Mouse (Mus musculus) thymus, adult 2 months (tissue): ENCODE measurements around the gene Slc8a1.

Source experiments
- CTCF ChIP-seq: fragments of 200-500 bp; IDR thresholded peaks from 2 replicates; pipeline ENCODE4 v1.5.1; 2012; ENCODE audit warnings: mild to moderate bottlenecking, control low read depth, low read length, moderate library complexity, borderline replicate concordance; ENCODE audit not compliant: control insufficient read depth, poor library complexity, insufficient read depth; ENCODE audit errors: extremely low read depth
- POLR2A ChIP-seq: fragments of 200-500 bp; IDR thresholded peaks from 2 replicates; pipeline ENCODE4 v1.6.1; 2012; ENCODE audit warnings: mild to moderate bottlenecking, low read length, control low read depth, moderate library complexity; ENCODE audit not compliant: control insufficient read depth, poor library complexity, insufficient read depth; ENCODE audit errors: extremely low read depth

DNA sequence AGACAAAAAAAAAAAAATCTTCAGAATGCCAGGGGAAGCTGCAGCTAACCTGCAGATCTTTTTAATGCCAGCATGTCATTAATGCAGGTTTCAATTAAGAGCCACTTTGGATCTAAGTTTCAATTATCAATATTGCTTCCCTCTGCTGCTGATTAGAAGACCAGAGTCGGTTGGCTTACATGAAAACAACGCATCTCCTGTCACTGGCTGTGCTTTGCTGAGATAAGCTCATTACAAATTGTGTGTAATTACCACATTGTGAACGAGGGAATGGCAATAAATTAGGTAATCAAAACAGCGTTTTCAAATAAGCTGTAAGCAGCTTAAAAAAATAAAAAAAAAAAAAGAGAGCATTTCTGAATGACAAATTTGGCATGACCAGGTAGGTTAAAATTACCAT lies 258.4 kb downstream of the Slc8a1 start:
- no peak for TF ChIP-seq CTCF
- no peak for TF ChIP-seq POLR2A
